Mouse (Mus musculus) liver, adult 2 months (tissue): ENCODE results near the gene Kcnk3.

ENCODE experiments used
- CTCF ChIP-seq: fragments of 200-500 bp; IDR thresholded peaks from 2 replicates; pipeline ENCODE4 v1.5.1; 2011; ENCODE audit warnings: low read depth, low read length, control low read depth
- POLR2A ChIP-seq: fragments of 200-500 bp; IDR thresholded peaks from 2 replicates; pipeline ENCODE4 v1.6.1; 2011; ENCODE audit warnings: low read length, control low read depth; ENCODE audit not compliant: insufficient read depth; ENCODE audit errors: extremely low read depth

DNA sequence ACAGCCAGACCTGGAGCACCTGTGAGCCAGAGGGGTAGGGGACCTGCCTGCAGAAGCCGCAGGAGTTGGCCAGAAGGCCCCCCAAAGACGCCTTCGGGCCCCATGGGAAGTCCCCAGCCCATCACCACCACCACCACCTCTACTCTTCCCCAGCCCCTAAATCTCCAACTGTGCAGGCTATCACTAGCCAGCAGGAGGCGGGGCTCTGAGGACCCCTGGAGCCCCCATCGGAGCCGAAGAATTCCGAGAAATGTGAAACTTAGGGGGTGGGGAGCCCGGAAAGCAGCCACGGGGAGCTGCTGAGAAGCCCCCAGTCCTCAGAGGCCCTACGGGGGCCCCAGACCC, 34.8 kb downstream of the Kcnk3 start:
- no peak for TF ChIP-seq POLR2A
- no peak for TF ChIP-seq CTCF
